Mouse (Mus musculus): ENCODE measurements around the gene Proz. TPM values are rescaled to one million over a fixed set of nuclear protein-coding genes. Genes with fewer than 3 reads are reported as not detected.
A peak's percentile ranks its signal among the peaks of the same experiment; 100 is the strongest.

Gene Proz
- total and polyA plus RNA-seq, 2 experiments = 252 to 460 TPM

DNA sequence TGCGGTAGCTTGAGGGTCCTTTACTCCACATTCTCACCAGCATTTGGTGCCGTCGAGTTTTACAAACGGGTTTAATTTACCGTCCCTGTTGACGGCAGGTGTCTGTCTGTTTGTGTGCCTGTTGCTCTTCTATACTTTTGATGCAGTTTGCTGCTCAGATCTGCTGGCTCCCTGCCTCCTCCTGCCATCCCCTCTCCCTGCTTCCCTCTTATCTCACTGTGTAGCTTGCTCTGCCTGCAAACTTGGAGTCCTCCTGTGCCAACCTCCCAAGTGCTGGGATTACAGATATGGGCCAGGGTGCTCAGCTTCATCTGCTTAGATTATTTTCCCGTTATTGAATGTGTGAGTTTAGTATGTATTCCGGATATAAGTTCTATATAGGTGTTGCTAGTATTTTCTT, 48.3 kb downstream of the Proz start:
- no peaks in the 10 kb centered on the region for H3K27me3 ChIP-seq (ENCODE audit: control insufficient read depth, insufficient read depth, low read length)
- TF ChIP-seq CTCF (IDR thresholded peaks at IDR 0.05; ENCODE audit: low read depth, low read length) (no peak), POLR2A (IDR thresholded peaks at IDR 0.05; ENCODE audit: extremely low read depth, insufficient read depth, low read length) (no peak)
- H3K36me3 ChIP-seq (ENCODE audit: control insufficient read depth, insufficient read depth, low read length) = peaks cover 12% of the 10 kb centered on the region
- no peak overlapping the region for H3K9ac ChIP-seq (ENCODE audit: low read depth, low read length)
- H3K27ac ChIP-seq (replicated peaks; ENCODE audit: insufficient read depth, low read depth, low read length) = no peak overlapping the region
- H3K4me3 ChIP-seq (ENCODE audit: insufficient read depth, low read depth, low read length) = no peak overlapping the region
- H3K79me2 ChIP-seq (ENCODE audit: control insufficient read depth, insufficient read depth, low read length) = peaks cover 68% of the 10 kb centered on the region
- no peak for DNase-seq (ENCODE audit: extremely low read depth, low read depth, low spot score)
- H3K4me1 ChIP-seq (ENCODE audit: control insufficient read depth, insufficient read depth, low read length) = peaks cover 16% of the 10 kb centered on the region
- 84% methylated on average over 8 of the region's 8 CpGs for WGBS

DNA sequence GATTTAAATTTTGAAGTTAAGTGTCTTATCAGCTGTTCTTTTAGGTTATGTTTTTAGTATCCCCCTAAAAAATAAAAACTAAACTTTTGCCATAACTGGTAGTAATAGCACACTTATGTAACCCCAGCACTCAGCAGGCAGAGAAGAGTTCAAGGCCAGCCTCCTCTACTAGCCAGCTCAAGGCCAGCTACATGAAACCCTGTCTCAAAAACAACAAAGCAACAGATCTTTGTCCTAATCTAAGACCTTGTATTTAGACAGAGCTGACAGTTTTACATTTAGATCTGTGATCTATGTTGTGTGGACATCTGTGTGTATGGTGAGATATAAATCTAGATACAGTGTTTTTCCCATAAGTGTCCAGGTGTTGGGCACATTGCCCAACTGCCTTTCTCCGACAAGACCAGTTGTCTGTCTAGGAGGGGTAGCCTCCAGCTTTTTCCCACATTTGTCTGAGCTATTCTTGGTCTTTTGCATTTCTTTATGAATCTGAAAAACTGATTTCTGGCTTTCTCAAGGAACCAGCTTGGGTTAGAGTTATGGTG, 48.8 kb downstream of the Proz start:
- Histone ChIP-seq H3K36me3 (ENCODE audit: control insufficient read depth, insufficient read depth, low read length) (peaks cover 12% of the 10 kb centered on the region), H3K9ac (ENCODE audit: low read depth, low read length) (no peak overlapping the region), H3K4me3 (ENCODE audit: insufficient read depth, low read depth, low read length) (no peak overlapping the region), H3K79me2 (ENCODE audit: control insufficient read depth, insufficient read depth, low read length) (peaks cover 63% of the 10 kb centered on the region), H3K27ac (replicated peaks; ENCODE audit: insufficient read depth, low read depth, low read length) (no peak overlapping the region), H3K27me3 (ENCODE audit: control insufficient read depth, insufficient read depth, low read length) (no peaks in the 10 kb centered on the region), H3K4me1 (ENCODE audit: control insufficient read depth, insufficient read depth, low read length) (peaks cover 16% of the 10 kb centered on the region)
- DNase-seq (ENCODE audit: extremely low read depth, low read depth, low spot score) = peak; percentile 59
- 33% methylated on average over 1 of the region's 1 CpGs for WGBS
- no peak for TF ChIP-seq CTCF (IDR thresholded peaks at IDR 0.05; ENCODE audit: low read depth, low read length)
- no peak for TF ChIP-seq POLR2A (IDR thresholded peaks at IDR 0.05; ENCODE audit: extremely low read depth, insufficient read depth, low read length)

DNA sequence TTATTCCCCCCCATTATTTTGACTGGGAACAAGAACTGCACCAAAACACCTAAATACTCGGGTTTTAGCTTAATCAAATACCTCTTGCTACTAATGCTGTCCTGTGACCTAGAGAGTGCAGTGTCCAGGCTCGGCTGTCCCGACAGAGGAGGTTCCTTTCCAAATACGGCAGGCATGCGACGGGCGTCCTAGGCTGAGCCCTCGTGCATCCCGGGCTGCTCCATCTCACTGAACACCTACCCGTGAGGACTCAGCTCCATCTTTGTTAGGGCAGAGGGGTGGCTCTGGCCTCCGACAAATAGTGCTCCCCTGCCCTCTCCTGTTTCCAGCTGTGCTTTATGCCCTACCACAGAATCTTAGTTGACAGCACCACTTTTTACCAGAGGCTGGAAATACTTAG, 51.2 kb downstream of the Proz start:
- peaks cover 13% of the 10 kb centered on the region for H3K4me1 ChIP-seq (ENCODE audit: control insufficient read depth, insufficient read depth, low read length)
- DNase-seq (ENCODE audit: extremely low read depth, low read depth, low spot score) = no peak
- no peak for TF ChIP-seq CTCF (IDR thresholded peaks at IDR 0.05; ENCODE audit: low read depth, low read length)
- H3K36me3 ChIP-seq (ENCODE audit: control insufficient read depth, insufficient read depth, low read length) = peaks cover 12% of the 10 kb centered on the region
- whole genome bisulfite sequencing = 91% methylated on average over 11 of the region's 11 CpGs
- H3K4me3 ChIP-seq (ENCODE audit: insufficient read depth, low read depth, low read length) = no peak overlapping the region
- no peaks in the 10 kb centered on the region for H3K27me3 ChIP-seq (ENCODE audit: control insufficient read depth, insufficient read depth, low read length)
- no peak overlapping the region for H3K9ac ChIP-seq (ENCODE audit: low read depth, low read length)
- no peak overlapping the region for H3K27ac ChIP-seq (replicated peaks; ENCODE audit: insufficient read depth, low read depth, low read length)
- peaks cover 55% of the 10 kb centered on the region; the same call in 1 of the 2 replicates for H3K79me2 ChIP-seq (ENCODE audit: control insufficient read depth, insufficient read depth, low read length)

DNA sequence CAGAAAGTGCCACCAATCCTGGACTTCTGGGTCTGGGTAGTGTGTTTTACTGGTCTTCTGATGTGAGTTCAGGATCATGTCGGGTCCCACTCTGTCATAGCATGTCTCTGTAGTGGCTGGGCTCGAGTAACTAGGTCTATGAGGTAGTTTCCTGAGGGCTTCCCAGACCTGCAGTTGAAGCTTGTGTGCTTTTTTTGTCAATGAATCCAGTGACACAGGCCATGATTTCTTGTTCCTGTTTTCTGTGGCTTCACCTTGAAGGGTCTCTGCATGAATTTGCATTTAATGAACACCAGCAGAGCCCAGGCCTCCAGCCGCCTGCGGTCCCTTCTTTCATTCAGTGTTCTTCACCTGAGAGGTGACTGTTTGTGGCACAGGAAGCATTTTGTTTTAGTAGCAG, 52.5 kb downstream of the Proz start:
- no peak overlapping the region for H3K4me3 ChIP-seq (ENCODE audit: insufficient read depth, low read depth, low read length)
- H3K4me1 ChIP-seq (ENCODE audit: control insufficient read depth, insufficient read depth, low read length) = peaks cover 10% of the 10 kb centered on the region
- no peak overlapping the region for H3K9ac ChIP-seq (ENCODE audit: low read depth, low read length)
- H3K27me3 ChIP-seq (ENCODE audit: control insufficient read depth, insufficient read depth, low read length) = no peaks in the 10 kb centered on the region
- no peak for DNase-seq (ENCODE audit: extremely low read depth, low read depth, low spot score)
- no peak for TF ChIP-seq POLR2A (IDR thresholded peaks at IDR 0.05; ENCODE audit: extremely low read depth, insufficient read depth, low read length)
- TF ChIP-seq CTCF (IDR thresholded peaks at IDR 0.05; ENCODE audit: low read depth, low read length) = no peak
- H3K27ac ChIP-seq (replicated peaks; ENCODE audit: insufficient read depth, low read depth, low read length) = no peak overlapping the region
- H3K79me2 ChIP-seq (ENCODE audit: control insufficient read depth, insufficient read depth, low read length) = peaks cover 47% of the 10 kb centered on the region; the same call in 1 of the 2 replicates
- WGBS = 93% methylated on average over 4 of the region's 4 CpGs
- peaks cover 10% of the 10 kb centered on the region; the same call in 1 of the 2 replicates for H3K36me3 ChIP-seq (ENCODE audit: control insufficient read depth, insufficient read depth, low read length)

DNA sequence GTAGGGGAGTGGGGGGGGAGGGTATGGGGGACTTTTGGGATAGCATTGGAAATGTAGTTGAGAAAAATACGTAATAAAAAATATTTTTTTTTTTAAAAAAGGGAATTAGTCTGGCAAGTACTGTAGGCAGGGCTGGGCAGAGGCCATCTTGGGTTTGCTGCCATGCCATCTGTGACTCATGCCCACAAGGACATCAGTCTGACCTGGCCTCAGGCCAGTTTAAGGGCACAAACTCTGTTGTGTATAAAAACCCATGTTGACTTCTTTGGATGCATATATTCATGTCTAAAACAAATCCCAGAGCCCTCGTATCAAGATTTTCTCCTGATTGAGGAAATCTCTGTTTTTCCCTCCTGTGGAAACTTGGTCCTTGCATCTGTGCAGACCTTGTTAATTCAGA, 56.4 kb downstream of the Proz start:
- H3K4me3 ChIP-seq (ENCODE audit: insufficient read depth, low read depth, low read length) = no peak overlapping the region
- TF ChIP-seq POLR2A (IDR thresholded peaks at IDR 0.05; ENCODE audit: extremely low read depth, insufficient read depth, low read length) = no peak
- TF ChIP-seq CTCF (IDR thresholded peaks at IDR 0.05; ENCODE audit: low read depth, low read length) = no peak
- H3K27me3 ChIP-seq (ENCODE audit: control insufficient read depth, insufficient read depth, low read length) = no peaks in the 10 kb centered on the region
- peaks cover 23% of the 10 kb centered on the region; the same call in 1 of the 2 replicates for H3K79me2 ChIP-seq (ENCODE audit: control insufficient read depth, insufficient read depth, low read length)
- DNase-seq (ENCODE audit: extremely low read depth, low read depth, low spot score) = no peak
- no peaks in the 10 kb centered on the region for H3K4me1 ChIP-seq (ENCODE audit: control insufficient read depth, insufficient read depth, low read length)
- no peak overlapping the region for H3K9ac ChIP-seq (ENCODE audit: low read depth, low read length)
- H3K36me3 ChIP-seq (ENCODE audit: control insufficient read depth, insufficient read depth, low read length) = peaks cover 13% of the 10 kb centered on the region; the same call in 1 of the 2 replicates
- H3K27ac ChIP-seq (replicated peaks; ENCODE audit: insufficient read depth, low read depth, low read length) = no peak overlapping the region
- WGBS = 96% methylated on average over 2 of the region's 2 CpGs

DNA sequence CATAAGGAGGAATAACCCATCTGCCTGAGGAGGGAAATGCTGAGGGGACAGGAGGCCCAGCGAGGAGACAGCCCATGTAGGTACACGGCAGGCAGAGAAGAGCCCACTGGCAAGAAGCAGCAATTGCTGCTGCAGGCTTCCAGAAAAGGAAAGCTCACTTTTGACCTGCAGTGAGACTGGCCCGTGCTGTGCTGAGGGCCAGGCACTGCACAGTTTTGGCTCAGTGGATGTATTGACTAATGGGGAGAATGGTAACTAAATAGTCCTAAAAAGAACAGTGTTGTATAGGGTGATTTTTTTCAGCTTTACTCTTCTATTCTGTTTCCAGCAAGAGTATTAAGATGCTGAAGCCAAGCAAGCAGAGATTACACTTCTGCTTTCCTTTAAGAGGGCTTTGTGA, 57.8 kb downstream of the Proz start:
- Histone ChIP-seq H3K4me3 (ENCODE audit: insufficient read depth, low read depth, low read length) (no peak overlapping the region), H3K27me3 (ENCODE audit: control insufficient read depth, insufficient read depth, low read length) (no peaks in the 10 kb centered on the region), H3K36me3 (ENCODE audit: control insufficient read depth, insufficient read depth, low read length) (peaks cover 12% of the 10 kb centered on the region; the same call in 1 of the 2 replicates), H3K9ac (ENCODE audit: low read depth, low read length) (no peak overlapping the region), H3K79me2 (ENCODE audit: control insufficient read depth, insufficient read depth, low read length) (peaks cover 9% of the 10 kb centered on the region; the same call in 1 of the 2 replicates), H3K4me1 (ENCODE audit: control insufficient read depth, insufficient read depth, low read length) (no peaks in the 10 kb centered on the region), H3K27ac (replicated peaks; ENCODE audit: insufficient read depth, low read depth, low read length) (no peak overlapping the region)
- TF ChIP-seq POLR2A (IDR thresholded peaks at IDR 0.05; ENCODE audit: extremely low read depth, insufficient read depth, low read length) = no peak
- 67% methylated on average over 3 of the region's 3 CpGs for WGBS
- DNase-seq (ENCODE audit: extremely low read depth, low read depth, low spot score) = no peak

All from liver, adult 2 months (tissue).